Mouse (Mus musculus) adrenal gland, postnatal 4 days (tissue): ENCODE measurements at regions not wholly inside any gene's neighbourhood (a gene's known extent, or its start where the extent isn't known, plus 50 kb on each side); places are given as distances from the start of the nearest gene placed in this dataset. TPM values are rescaled to one million over a fixed set of nuclear protein-coding genes. Genes with fewer than 3 reads are reported as not detected.
"Not testable (repeated sequence)": the region's sequence is repeated elsewhere in the genome, so short reads cannot be mapped to it uniquely, and the experiment has no call there.

ENCODE experiments used
- DNase-seq, 2 experiments: peaks; one replicate each; pipeline ENCODE4 v3.0.0; 2021 to 2022; ENCODE audit warnings: low spot score in 2 of 2, mixed read lengths in 2 of 2
- microRNA-seq: library from miRNA; unstranded; fragments of <30 nt; microRNA quantifications from one replicate; pipeline ENCODE4 v1.2.0, GENCODE M21; 2021

- DNase-seq, result no peak
Observed at GRCm38 (mm10) chr1:165017793-165018192, 82.5 kb upstream of the Xcl1 start.

- DNase-seq, result no peak
Observed at GRCm38 (mm10) chr1:165014328-165014727, 79.0 kb upstream of the Xcl1 start.

GRCm38 (mm10) chr1:165013428-165013827 is 78.1 kb upstream of the Xcl1 start:
- no peak for DNase-seq

- no peak for DNase-seq
Observed at GRCm38 (mm10) chr1:165012376-165012775, 77.0 kb upstream of the Xcl1 start.

- DNase-seq, result no peak
Observed at GRCm38 (mm10) chr1:164999515-164999914, 64.2 kb upstream of the Xcl1 start.

- no peak for DNase-seq
Observed at GRCm38 (mm10) chr1:164998621-164999020, 63.3 kb upstream of the Xcl1 start.

GRCm38 (mm10) chr1:164997660-164998059 is 62.3 kb upstream of the Xcl1 start:
- DNase-seq, result no peak

GRCm38 (mm10) chr1:164994247-164994660 is 58.9 kb upstream of the Xcl1 start:
- no peak for DNase-seq

GRCm38 (mm10) chr1:164993175-164993875 is 58.0 kb upstream of the Xcl1 start:
- DNase-seq, result not testable (repeated sequence)

- no peak for DNase-seq
Observed at GRCm38 (mm10) chr1:164988982-164989381, 53.7 kb upstream of the Xcl1 start.

GRCm38 (mm10) chr1:164988191-164988590 is 52.9 kb upstream of the Xcl1 start:
- no peak for DNase-seq

GRCm38 (mm10) chr1:164985521-164985920 is 50.2 kb upstream of the Xcl1 start:
- not testable (repeated sequence) for DNase-seq

Small RNA genes in the stretch of these regions (microRNA-seq; reads per million reads assigned to microRNA genes)
- not detected for gene Gm26042
